Mouse (Mus musculus) neural tube, embryonic 15.5 days (tissue): ENCODE data around the gene Hat1. TPM values are rescaled to one million over a fixed set of nuclear protein-coding genes. Genes with fewer than 3 reads are reported as not detected.

Experiments
- ATAC-seq: fragments of 200-750 bp; cut with Nextera tagmentation; 2 replicates; pipeline ENCODE4 v1.8.0; 2017; ENCODE audit warnings: mild to moderate bottlenecking, moderate TSS enrichment, moderate library complexity; ENCODE audit not compliant: low FRiP score
- H3K27ac ChIP-seq: fragments of 300-500 bp; sonication (generic); replicated peaks from 2 replicates; pipeline ENCODE4 v1.5.1; 2015; ENCODE audit warnings: mild to moderate bottlenecking, inconsistent platforms
- H3K27me3 ChIP-seq: fragments of 300-500 bp; sonication (generic); replicated peaks from 2 replicates; pipeline ENCODE4 v1.6.1; 2015; ENCODE audit warnings: inconsistent platforms
- H3K36me3 ChIP-seq: fragments of 300-500 bp; sonication (generic); 2 replicates; pipeline ENCODE4 v1.6.1; 2015; ENCODE audit warnings: inconsistent platforms
- H3K4me1 ChIP-seq: fragments of 300-500 bp; sonication (generic); 2 replicates; pipeline ENCODE4 v1.6.1; 2015; ENCODE audit warnings: inconsistent platforms
- H3K4me2 ChIP-seq: fragments of 300-500 bp; sonication (generic); 2 replicates; pipeline ENCODE4 v1.6.1; 2015; ENCODE audit warnings: inconsistent platforms, mild to moderate bottlenecking, moderate library complexity
- H3K4me3 ChIP-seq: fragments of 300-500 bp; sonication (generic); replicated peaks from 2 replicates; pipeline ENCODE4 v1.5.1; 2015; ENCODE audit warnings: mild to moderate bottlenecking, inconsistent platforms
- H3K9ac ChIP-seq: fragments of 300-500 bp; sonication (generic); replicated peaks from 2 replicates; pipeline ENCODE4 v1.6.1; 2015; ENCODE audit warnings: mild to moderate bottlenecking, inconsistent platforms
- H3K9me3 ChIP-seq: fragments of 300-500 bp; sonication (generic); replicated peaks from 2 replicates; pipeline ENCODE4 v1.6.1; 2016; ENCODE audit warnings: inconsistent platforms
- WGBS: fragments of 180-500 bp; shearing (Covaris S2); methylation state at CpG from one replicate; pipeline ENCODE4 v1.1.7; 2015; ENCODE audit warnings: mixed read lengths; 5-methylcytosine and 5-hydroxymethylcytosine counted together
- polyA plus RNA-seq: library from polyadenylated mRNA; unstranded; fragments of >200 nt; fragmentation: Nextera tagmentation; extraction: Ambion mirVana; gene quantifications from 2 replicates; pipeline ENCODE4 v1.2.1, GENCODE M21; 2015

Hat1 gene
- polyA plus RNA-seq, result 45.9 and 68.2 TPM in 2 replicates

DNA sequence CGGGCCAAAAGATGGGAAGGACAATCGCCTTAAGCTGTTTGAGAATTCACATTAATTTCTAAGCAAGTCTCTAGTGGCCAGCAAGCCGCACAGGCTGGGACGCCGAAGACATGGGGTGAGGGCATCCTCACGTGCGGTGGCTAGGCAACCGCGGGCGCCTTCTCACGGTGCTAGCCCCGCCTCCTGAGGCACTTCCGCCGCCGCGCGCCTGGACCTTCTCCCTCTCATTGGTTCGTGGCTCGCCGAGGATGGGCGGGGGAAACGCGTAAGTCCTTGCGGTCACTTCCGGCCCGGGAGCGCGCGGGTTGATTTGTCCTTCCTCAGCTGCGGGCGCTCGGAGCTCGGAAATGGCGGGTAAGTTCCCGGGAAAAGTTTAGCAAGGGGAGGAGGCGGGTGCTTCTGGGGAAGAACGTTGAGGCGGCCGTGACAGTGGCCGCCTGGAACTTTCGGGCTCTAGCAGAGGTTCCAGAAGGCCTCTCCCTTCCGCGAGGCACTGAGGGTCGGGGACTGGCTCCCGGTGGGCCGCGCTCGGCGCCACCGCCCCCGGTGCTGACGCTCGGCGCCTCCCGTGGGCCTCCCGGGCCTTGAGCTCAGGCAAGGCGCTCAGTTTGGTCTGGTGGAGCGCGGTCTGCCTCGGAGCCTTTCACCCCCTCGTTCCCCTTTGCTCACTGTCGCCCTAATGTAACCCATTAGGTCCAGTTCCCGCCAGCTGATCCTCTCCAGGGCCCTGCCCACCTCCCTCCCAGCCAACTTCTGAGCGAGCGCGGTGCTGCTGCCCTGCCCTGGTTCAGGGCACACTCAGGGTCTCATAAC lies at the start of gene Hat1:
TSS of gene Hat1 (plus strand) at position 8 of the 813 bp plus-strand sequence.
- Histone ChIP-seq H3K9ac (peak within 1 kb of the TSS; percentile 69), H3K27me3 (no peaks in the 10 kb centered on the region), H3K9me3 (no peaks in the 10 kb centered on the region), H3K27ac (peak within 1 kb of the TSS; percentile 65; the same call in 1 of the 2 replicates), H3K36me3 (0 out of 2 replicates have a peak, but pooled peaks cover 7% of the 10 kb centered on the region), H3K4me1 (peaks cover 16% of the 10 kb centered on the region), H3K4me2 (peak within 1 kb of the TSS; percentile 86), H3K4me3 (peak within 1 kb of the TSS; percentile 88)
- WGBS, result under 1% methylated on average over 63 of the region's 66 CpGs
- peak; percentile 100 for ATAC-seq

DNA sequence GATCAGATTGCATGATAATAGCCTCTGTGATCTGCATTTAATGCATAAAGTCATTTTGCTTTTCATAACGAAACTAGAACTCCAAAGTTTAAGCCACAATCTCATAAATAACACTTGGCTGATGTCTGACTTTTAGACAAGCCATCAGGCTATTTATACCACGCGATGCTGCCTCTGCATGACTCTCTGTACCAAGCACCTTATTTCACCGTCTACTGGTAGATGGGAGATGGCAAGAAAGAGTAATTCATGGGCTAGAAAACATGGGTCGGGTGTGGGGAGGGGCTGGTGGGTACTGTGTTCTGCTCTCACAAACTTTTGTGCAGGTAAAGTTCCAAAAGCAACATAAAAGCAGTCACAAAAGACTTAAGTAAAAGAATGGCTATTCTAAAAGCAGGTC lies 48.6 kb upstream of the Hat1 start:
- ATAC-seq, result no peak
- H3K36me3 ChIP-seq, result peaks cover 37% of the 10 kb centered on the region
- no peaks in the 10 kb centered on the region for H3K27me3 ChIP-seq
- no peaks in the 10 kb centered on the region for H3K9me3 ChIP-seq
- no peak overlapping the region for H3K27ac ChIP-seq
- WGBS, result 84% methylated on average over 5 of the region's 5 CpGs
- no peak overlapping the region for H3K4me3 ChIP-seq
- no peak overlapping the region for H3K4me2 ChIP-seq
- H3K9ac ChIP-seq, result no peak overlapping the region
- no peaks in the 10 kb centered on the region for H3K4me1 ChIP-seq

DNA sequence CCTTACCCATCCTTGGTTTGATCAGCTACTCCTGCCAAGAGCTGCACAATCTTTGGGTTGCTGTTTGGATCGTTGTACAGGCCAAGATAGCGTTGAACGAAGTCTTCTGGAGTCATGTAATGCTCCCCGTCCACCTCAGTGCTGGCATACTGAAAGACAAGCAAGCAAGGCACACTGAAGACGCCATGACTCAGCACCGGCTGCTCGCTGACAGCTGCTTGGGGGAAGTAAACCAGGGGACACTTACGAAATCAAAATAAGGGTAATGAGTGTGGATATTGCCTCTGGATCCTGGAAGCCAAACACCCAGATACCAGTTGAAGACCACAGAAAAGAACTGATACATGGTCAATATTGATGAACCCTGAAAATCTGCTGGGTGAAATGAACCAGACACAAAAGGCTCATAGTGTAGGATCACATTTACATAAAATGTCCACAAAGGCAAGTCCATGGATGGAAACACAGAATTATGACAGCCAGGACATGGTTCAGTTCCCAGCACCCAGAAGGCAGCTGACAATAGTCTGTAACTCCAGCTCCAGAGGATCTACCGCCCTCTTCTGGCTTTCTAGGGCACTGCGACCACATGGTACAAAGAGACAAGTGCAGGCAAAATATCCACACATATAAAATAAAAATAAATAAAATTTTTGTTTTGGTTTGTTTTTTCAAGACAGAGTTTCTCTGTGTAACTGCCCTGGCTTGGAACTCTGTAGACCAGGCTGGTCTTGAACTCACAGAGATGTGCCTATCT lies 44.7 kb upstream of the Hat1 start:
- WGBS, result 94% methylated on average over 10 of the region's 10 CpGs
- no peak for ATAC-seq
- H3K27me3 ChIP-seq, result no peaks in the 10 kb centered on the region
- no peaks in the 10 kb centered on the region for H3K4me1 ChIP-seq
- no peaks in the 10 kb centered on the region for H3K9me3 ChIP-seq
- no peak overlapping the region for H3K9ac ChIP-seq
- H3K4me2 ChIP-seq, result no peak overlapping the region
- no peak overlapping the region for H3K4me3 ChIP-seq
- H3K27ac ChIP-seq, result no peak overlapping the region
- H3K36me3 ChIP-seq, result peaks cover 29% of the 10 kb centered on the region

DNA sequence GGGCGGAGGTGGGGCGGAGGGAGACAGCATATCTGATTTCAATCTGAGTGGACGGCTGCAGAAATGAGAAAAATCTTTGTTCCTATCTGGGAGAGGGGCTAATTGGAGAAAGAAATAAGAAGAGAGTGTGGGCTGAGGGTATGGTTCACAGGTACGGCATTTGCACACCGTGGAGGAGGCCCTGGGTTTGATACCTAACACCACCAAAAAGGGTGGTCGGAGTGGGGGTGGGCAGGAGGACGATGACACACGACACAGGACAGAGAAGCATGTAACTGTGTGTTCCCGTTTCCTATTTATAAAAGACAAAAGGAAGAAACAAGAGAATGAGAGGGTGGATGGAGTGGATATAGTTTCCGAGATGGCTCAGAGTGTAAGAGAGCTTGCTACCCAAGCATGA lies 41.6 kb upstream of the Hat1 start:
- H3K4me3 ChIP-seq, result no peak overlapping the region
- H3K4me1 ChIP-seq, result peaks cover 4% of the 10 kb centered on the region; the same call in 1 of the 2 replicates
- no peak overlapping the region for H3K9ac ChIP-seq
- H3K9me3 ChIP-seq, result no peaks in the 10 kb centered on the region
- WGBS, result 97% methylated on average over 10 of the region's 10 CpGs
- H3K27ac ChIP-seq, result no peak overlapping the region
- H3K36me3 ChIP-seq, result peaks cover 20% of the 10 kb centered on the region
- H3K27me3 ChIP-seq, result no peaks in the 10 kb centered on the region
- H3K4me2 ChIP-seq, result no peak overlapping the region
- ATAC-seq, result no peak

DNA sequence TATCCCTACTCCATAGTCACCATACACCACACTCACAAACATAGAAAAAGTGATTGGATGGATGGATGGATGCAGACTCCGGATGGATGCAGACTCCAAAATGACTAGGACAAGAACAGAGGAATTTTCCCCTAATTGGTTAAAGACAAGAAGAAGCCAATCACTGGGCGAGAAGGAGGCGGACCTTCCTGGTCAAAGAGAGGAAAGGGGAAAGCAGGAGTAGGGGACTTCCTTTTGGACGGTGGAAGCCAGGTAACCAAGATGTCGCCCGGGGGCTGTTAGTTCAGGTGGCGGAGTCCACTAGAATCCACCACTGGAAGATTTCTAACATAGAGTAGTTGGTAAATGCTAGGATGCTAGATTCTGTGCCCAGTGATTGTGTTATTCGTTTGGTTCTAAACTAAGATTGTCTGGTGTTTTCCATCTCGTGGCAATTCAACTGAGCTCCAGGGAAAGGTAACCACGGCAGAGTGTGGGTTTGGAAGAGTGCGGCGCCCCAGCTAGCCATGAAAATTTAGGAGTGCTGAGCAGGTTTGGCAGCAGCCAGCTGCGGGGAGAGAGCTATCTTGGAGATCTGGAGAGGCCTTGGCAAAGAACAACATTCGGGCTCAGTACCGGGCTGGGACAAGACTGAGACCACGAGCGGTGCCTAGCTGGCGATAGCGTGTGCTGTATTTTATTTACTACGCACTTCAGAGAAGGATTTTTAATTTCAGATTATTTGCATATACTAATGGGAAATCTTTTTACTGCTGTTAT lies 40.8 kb upstream of the Hat1 start:
- no peak overlapping the region for H3K27ac ChIP-seq
- peaks cover 4% of the 10 kb centered on the region; the same call in 1 of the 2 replicates for H3K4me1 ChIP-seq
- no peak overlapping the region for H3K4me2 ChIP-seq
- 89% methylated on average over 20 of the region's 20 CpGs for WGBS
- H3K4me3 ChIP-seq, result no peak overlapping the region
- H3K9ac ChIP-seq, result no peak overlapping the region
- H3K36me3 ChIP-seq, result peaks cover 14% of the 10 kb centered on the region
- ATAC-seq, result no peak
- no peaks in the 10 kb centered on the region for H3K9me3 ChIP-seq
- H3K27me3 ChIP-seq, result no peaks in the 10 kb centered on the region

DNA sequence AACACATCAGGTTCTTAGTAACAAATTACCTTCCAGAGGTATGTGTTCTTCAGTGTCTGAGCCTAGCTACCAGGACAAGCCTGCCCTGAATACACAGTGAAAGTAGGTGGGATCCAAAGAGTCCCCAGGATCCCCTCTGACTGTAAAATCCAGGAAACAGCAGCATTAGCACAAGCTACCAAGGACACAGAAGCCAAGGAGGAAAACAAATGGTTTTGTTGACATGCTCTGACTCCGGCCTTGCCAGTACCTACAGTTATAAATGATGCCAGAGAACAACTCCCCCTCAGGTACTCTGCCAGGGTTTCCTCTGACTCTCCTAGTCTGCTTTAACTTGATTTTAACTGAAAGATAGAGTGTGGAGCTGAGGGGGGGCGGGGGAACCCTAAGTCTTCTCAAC lies 39.2 kb upstream of the Hat1 start:
- WGBS, result 70% methylated on average over 2 of the region's 2 CpGs
- H3K36me3 ChIP-seq, result peaks cover 4% of the 10 kb centered on the region; the same call in 1 of the 2 replicates

DNA sequence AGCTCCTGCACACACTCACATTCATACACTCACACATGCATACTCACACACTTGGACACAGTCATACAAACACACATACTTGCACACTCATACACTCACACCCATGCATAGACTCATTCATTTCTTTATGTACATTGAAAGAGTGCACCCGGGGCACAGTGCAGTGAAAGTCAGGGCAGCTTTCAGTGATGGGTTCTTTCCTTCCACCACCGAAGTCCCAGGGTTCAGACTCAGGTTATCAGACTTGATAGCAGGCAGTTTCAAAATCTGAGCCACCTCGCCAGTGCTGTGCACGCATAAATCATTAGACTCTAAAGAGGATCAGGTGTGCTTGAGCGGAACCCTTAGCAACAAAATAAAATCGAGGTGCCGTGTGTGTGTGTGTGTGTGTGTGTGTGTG lies 38.6 kb upstream of the Hat1 start:
- no peak for ATAC-seq
- no peaks in the 10 kb centered on the region for H3K9me3 ChIP-seq
- no peak overlapping the region for H3K4me2 ChIP-seq
- WGBS, result 75% methylated on average over 7 of the region's 7 CpGs
- H3K27ac ChIP-seq, result no peak overlapping the region
- no peak overlapping the region for H3K9ac ChIP-seq
- peaks cover 4% of the 10 kb centered on the region; the same call in 1 of the 2 replicates for H3K4me1 ChIP-seq
- no peak overlapping the region for H3K4me3 ChIP-seq
- H3K27me3 ChIP-seq, result no peaks in the 10 kb centered on the region
- peaks cover 4% of the 10 kb centered on the region; the same call in 1 of the 2 replicates for H3K36me3 ChIP-seq

More for the DNA sequence above, 39.2 kb upstream of the Hat1 start:
- H3K4me3 ChIP-seq, result no peak overlapping the region
- no peak for ATAC-seq
- no peaks in the 10 kb centered on the region for H3K27me3 ChIP-seq
- H3K9me3 ChIP-seq, result no peaks in the 10 kb centered on the region
- peaks cover 4% of the 10 kb centered on the region; the same call in 1 of the 2 replicates for H3K4me1 ChIP-seq
- no peak overlapping the region for H3K4me2 ChIP-seq
- no peak overlapping the region for H3K9ac ChIP-seq
- no peak overlapping the region for H3K27ac ChIP-seq

DNA sequence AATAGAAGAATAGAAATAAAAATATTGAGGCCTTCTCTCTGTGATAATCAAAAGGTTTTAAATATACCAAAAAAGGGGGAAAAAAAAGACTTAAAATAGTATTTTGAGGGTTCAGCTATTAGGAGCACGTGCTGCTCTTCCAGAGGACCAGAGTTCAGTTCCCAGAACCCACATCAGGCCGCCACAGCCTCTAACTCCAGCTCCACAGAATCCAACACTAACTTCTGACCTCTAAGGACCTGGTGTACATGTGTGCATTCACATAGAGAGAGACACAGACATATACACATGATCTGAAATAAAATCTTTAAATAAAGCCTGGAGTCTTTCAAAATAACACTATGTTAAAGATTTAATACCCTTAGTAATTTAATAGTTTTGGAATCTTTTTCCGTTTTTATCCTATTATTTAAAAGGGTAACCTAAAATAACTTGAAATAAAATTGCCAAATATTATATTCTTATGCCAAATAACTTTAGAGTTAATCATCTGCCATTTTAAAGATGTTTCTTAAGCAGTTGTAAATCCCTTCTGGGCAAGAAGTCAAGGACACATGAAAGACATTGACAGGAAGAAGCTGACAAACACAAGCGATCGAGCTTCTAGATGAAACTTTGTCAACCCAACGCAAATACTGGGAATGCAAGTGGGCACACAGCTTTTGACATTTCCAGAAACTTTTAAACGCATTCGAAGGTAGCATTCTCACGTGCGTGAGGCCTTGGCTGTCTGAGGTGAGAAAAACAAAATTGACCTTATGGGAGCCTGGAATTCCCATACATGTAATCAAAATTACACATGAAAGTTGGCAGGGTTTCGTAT lies 37.6 kb upstream of the Hat1 start:
- no peak overlapping the region for H3K27ac ChIP-seq
- ATAC-seq, result no peak
- no peaks in the 10 kb centered on the region for H3K9me3 ChIP-seq
- no peak overlapping the region for H3K4me2 ChIP-seq
- H3K4me3 ChIP-seq, result no peak overlapping the region
- no peaks in the 10 kb centered on the region for H3K27me3 ChIP-seq
- H3K4me1 ChIP-seq, result peaks cover 4% of the 10 kb centered on the region; the same call in 1 of the 2 replicates
- H3K9ac ChIP-seq, result no peak overlapping the region
- 92% methylated on average over 11 of the region's 11 CpGs for WGBS
- peaks cover 4% of the 10 kb centered on the region; the same call in 1 of the 2 replicates for H3K36me3 ChIP-seq

DNA sequence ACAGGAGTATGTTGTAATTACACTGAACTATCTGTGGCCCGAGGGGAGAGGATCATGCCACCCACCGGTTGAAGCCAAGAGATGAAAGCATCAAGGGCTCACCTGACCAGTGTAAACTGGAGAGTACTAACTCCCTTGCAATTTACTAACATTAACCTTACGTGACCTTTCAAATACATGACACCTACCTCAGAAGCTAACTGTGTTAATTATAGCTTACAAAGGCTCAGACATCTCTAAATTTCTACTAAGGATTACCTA lies 37.1 kb upstream of the Hat1 start:
- Histone ChIP-seq H3K9me3 (no peaks in the 10 kb centered on the region), H3K36me3 (peaks cover 4% of the 10 kb centered on the region; the same call in 1 of the 2 replicates), H3K27ac (no peak overlapping the region), H3K4me2 (no peak overlapping the region), H3K4me1 (peaks cover 4% of the 10 kb centered on the region; the same call in 1 of the 2 replicates), H3K4me3 (no peak overlapping the region), H3K9ac (no peak overlapping the region), H3K27me3 (no peaks in the 10 kb centered on the region)
- 85% methylated on average over 3 of the region's 3 CpGs for WGBS
- ATAC-seq, result no peak

DNA sequence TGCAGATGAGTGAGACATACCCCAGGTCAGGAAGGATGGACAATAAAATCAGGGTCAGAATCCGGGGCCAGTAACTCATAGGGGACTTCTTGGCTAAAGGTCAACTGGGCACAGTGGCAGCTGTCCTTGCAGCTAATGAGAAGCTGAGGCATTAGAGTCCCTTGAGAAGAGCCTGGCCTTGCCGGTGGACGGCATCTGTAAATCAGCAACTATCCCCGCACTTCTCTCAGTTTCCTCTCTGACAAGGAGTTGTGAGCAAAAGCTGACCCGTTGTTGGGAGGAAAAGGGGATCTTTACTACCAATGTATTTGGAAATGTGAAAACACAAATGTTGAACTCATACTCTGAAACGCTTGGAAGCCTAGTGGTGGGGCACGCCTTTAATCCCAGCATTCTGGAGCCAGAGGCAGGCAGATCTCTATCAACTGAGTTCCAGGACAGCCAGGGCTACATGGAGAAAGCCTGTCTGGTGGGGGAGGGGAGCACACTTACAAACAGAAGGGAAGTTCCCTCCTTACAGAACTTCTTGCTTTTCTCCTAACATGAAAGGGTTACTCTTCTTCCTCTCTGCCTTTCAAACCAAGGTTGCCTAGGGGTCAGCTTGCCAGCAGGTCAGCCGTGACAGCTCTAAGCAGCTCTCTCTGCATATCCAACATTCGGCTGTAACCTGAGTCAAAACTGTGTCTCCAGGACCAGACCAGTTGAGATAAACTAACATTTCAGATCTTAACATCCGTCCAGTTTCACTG lies 35.3 kb upstream of the Hat1 start:
- Histone ChIP-seq H3K27ac (no peak overlapping the region), H3K9me3 (no peaks in the 10 kb centered on the region), H3K27me3 (no peaks in the 10 kb centered on the region), H3K9ac (no peak overlapping the region), H3K4me3 (no peak overlapping the region), H3K36me3 (peaks cover 7% of the 10 kb centered on the region), H3K4me1 (peaks cover 4% of the 10 kb centered on the region; the same call in 1 of the 2 replicates), H3K4me2 (no peak overlapping the region)
- ATAC-seq, result no peak
- WGBS, result 62% methylated on average over 10 of the region's 10 CpGs
